Mouse (Mus musculus): ENCODE measurements at regions not wholly inside any gene's neighbourhood (a gene's known extent, or its start where the extent isn't known, plus 50 kb on each side); places are given as distances from the start of the nearest gene placed in this dataset.
A peak's percentile ranks its signal among the peaks of the same experiment; 100 is the strongest.

DNA sequence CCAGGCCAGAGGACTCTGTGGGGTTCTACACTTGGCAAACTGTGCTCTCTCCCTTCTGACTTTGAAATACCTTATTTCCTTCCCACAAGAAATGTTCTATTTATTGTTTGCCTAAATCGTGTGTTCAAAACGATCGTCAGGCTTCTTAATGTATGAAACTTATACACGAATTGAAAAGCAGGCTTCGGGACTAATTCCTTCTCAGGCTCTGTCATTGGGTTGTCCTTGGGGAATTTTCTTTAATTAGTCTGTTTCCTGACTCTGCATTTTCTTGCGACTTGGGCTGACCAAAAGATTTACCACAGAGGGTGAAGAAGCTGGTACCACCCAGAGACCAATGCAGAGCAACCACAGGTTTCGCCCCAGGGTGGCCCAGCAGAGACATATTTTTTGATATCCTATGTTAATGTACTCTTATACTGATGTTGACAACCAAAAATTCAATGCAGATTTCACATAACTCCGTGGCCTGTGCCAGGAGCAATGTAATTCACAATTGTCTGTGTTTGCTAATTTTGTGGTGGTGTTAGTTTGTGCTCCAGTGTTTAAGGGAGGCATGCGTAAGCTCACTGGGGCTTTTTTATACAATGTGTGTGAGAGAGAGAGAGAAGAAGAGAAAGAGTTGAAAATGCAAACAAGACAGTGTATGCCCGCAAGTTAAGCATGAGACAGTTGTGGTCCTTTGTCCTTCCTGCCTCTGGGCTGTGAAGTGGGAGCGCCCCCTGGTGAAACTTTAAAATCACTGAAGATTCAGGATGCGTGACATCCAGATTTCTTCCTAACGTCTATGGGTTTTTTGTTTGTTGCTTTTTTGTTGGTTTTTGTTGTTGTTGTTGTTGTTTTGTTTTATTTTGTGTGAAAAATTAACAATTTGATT lies 452.7 kb downstream of the Sox2 start:
- peak; percentile 76 to 84 for DNase-seq (ENCODE audit: low spot score in 2 of 2)

DNA sequence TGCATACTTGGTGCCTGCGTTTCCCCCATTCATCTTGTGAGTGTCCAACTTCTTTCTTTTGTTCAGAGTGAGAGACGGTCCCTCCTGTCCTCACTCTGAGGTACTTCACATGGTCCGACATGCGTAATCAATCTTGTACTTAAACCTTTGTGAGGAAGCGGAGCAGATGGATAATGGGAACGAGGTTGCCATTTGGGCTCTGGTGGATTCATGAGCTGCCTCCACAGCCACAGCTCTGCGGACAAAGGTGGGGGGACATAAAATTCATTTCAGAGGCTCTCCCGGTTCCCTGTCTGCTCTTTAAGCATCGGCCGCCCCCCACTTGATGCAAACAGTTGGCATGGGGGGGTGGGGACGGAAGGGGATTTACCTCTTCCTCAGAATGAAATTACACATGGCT lies 454.7 kb downstream of the Sox2 start:
- no peak for DNase-seq (ENCODE audit: low spot score in 2 of 2)

- no peak for DNase-seq (ENCODE audit: low spot score in 2 of 2)
Measured at GRCm38 (mm10) chr3:35106097-35106496, 455.9 kb downstream of the Sox2 start.

- no peak for DNase-seq (ENCODE audit: low spot score in 2 of 2)
Measured at GRCm38 (mm10) chr3:35133477-35133876, 483.3 kb downstream of the Sox2 start.

DNA sequence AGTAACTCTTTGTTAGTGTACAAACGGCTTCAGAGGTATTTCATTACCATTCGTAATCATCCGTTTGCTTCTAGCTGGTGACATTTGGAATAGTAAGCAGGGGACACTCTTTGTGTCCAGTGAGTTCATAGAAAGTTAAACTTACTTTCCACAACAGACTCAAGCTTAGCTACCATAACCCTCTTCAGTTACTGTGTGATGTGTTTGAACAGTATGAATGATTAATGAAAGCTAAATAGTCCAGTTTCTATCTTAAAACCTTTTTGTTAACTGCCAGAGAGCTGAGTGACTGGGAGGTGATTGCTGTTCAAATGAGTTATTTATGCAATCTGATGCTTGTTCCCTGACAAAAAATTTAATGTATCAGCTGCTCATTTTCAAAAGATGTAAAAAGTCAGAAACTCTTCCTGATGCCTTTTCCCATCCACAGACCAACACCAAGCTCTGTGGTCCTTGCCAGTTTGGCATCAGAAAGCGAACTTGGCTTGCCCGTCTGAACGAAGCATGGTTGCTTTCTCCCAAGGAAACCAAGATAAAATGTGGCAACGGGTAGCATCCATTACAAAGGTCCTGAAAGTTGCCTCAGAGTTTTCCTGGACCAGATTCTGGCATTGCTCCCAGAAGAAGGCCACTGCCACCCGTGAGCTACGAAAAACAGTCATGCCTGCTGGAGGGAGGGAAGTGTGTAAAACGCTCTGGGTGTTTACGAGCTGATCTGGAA lies 491.5 kb downstream of the Sox2 start:
- DNase-seq (ENCODE audit: low spot score in 2 of 2), result peak in 1 of 2 experiments; percentile 33

GRCm38 (mm10) chr3:35142683-35143082 lies 492.5 kb downstream of the Sox2 start:
- no peak for DNase-seq (ENCODE audit: low spot score in 2 of 2)

- no peak for DNase-seq (ENCODE audit: low spot score in 2 of 2)
Measured at GRCm38 (mm10) chr3:35145569-35145968, 495.4 kb downstream of the Sox2 start.

- DNase-seq (ENCODE audit: low spot score in 2 of 2), result no peak
Measured at GRCm38 (mm10) chr3:35146681-35147080, 496.5 kb downstream of the Sox2 start.

- DNase-seq (ENCODE audit: low spot score in 2 of 2), result peak; percentile 23 to 39
Measured at GRCm38 (mm10) chr3:35149251-35149691, 499.1 kb downstream of the Sox2 start.

GRCm38 (mm10) chr3:35152191-35152590 lies 502.0 kb downstream of the Sox2 start:
- DNase-seq (ENCODE audit: low spot score in 2 of 2), result no peak

- DNase-seq (ENCODE audit: low spot score in 2 of 2), result no peak
Measured at GRCm38 (mm10) chr3:35154266-35154665, 504.1 kb downstream of the Sox2 start.

DNA sequence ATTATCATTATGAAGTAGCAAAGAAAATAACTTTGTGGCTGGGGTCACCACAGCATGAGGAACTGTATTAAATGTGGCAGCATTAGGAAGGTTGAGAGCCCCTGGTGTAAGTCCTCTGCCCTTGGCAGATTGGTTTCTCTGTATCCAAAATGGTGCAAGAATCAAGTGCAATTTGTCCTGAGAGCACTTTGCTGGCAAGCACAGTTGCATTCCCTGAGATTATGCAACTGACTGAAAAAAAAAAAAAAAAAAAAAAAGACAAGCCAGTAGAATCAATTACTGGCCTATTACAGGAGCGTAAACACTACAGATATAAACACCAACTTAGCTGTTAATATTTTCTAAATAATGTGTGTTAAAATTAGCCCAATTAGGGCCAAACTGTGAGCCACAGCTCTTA lies 518.5 kb downstream of the Sox2 start:
- no peak for DNase-seq (ENCODE audit: low spot score in 2 of 2)

DNA sequence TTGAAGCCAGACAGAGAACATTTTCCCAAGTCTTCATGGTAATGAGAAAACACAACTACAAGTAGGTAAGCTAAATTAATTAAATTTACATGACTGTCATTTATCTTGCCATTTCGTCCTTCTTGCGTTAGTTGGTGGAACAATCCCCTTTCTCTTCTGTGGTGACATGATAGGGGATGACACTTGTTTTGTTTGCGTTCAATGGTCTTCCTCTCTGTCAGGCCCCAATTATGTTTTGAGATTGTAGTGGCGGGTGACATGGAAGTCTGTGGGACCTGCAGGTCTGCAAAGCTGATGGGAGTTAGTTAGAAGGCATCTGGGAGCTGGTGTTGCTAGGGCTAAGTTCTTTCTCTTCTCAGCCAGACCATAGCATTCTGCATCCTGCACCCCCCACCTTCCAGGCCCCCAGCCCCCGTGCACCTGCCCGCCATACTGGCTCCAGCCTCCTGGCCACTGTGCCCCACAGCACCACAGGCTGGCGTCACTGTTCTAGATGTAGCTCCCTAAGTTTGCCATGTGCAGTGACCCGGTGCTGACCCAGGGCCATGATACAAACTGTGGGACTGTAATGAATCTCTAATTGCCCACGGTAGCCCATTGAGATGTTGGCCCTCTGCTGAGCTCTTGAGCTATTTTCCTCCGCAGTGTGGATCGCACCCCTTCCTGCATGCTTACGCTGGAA lies 528.7 kb downstream of the Sox2 start:
- no peak for DNase-seq (ENCODE audit: low spot score in 2 of 2)

DNA sequence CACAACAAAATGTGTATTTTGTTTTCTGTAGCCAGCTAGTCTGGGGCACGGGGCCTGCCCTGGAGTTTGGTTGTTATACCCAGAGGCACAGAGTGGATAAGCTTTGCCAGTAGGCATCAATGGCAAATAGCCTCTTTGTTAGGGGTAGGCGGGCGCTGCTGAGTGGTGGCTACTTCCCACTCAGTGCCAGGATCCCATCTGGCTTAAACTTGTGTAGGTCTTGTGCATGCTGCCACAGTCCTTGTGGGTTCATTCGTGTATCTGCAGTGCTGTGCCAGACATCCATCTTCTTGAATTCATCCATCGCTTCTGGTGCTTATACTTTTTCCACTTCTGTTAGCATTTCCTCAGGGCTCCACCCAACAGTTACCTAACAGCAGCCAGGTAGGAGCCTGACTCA lies 545.4 kb upstream of the Atp11b start:
- DNase-seq (ENCODE audit: low spot score in 2 of 2), result no peak

DNA sequence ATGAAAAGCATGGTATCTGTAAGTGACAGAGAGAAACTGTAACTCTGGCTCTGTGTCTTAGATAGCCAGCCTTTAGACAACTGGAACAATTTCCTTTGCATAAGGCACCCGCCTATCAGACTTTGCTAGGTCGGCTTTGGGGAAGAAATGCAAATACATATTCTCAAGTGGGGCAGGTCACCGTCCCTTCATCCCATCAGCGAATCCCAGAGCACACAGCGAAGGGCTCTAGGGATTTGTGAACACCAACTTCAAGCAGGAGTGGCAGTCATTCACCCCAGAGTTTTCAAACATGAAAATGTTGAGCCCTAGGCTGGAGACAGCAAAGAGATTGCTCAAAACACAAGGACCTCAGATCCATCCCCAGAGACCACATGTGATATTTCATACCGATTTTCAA lies 534.5 kb upstream of the Atp11b start:
- DNase-seq (ENCODE audit: low spot score in 2 of 2), result no peak

DNA sequence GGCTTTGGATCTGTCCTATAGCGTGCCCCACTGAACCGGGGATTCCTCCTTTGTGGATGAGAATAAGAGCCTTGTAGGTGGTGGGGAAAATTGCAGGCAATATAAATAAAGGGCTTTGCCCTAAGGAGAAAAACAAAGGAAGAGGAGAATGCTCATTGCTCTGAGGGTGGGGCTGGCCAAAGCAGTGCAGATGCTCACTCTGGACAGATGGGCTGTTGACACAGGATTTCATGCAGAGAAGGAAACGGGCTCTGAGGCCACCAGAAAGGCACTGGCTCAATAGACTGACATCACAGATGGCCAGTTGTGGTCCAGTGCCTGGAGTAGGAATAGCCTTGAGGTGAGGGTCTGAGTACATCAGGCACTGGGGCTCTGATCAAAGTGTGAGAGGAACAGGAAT lies 532.7 kb upstream of the Atp11b start:
- no peak for DNase-seq (ENCODE audit: low spot score in 2 of 2)

DNA sequence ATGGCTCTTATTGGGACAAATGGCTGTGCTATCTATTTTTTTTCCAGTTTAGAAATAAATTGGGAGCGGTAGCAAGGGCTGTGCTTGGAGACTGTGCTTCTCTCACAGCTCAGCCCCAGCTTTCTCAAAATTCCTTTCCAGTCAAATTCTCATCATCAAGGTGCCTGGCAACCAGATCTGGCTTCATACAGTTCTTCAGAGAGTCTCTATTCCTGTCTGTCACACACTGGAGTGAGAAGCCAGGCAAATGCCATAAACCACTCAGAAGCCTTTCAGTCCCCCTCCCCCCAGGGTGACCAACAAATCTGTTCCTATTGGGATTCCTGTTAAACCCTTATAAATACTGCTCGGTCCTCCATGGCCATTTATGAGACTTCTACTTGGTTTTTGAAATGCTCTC lies 531.7 kb upstream of the Atp11b start:
- DNase-seq (ENCODE audit: low spot score in 2 of 2), result no peak

- peak; percentile 26 to 41 for DNase-seq (ENCODE audit: low spot score in 2 of 2)
Measured at GRCm38 (mm10) chr3:35225051-35225701, 528.7 kb upstream of the Atp11b start.

DNA sequence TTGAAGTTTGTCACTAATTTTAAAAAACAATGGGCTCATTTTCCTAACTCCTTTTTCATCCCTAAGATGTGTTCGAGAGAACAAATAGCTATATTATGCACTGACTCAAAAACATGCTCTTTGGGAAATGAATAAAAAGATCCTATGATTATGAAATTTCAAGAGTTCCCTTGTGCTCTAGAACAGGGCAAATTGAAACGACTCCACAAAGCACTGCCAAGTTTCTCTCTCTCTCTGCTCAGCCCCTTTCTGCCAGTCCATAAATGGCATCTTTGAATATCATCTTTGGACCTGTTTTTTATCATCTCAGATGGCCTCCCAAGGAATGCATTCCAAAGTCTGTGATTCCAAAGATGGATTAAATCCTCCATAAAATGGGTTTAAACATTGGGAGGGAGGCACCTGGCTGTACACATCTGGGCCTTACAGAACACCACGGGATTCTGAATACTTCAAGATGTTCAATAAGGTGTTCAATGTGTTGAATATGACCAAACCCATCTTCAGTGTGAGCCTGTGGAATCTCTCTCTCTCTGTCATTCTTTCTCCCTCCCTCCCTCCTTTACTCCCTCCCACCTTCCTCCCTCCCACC lies 528.0 kb upstream of the Atp11b start:
- no peak for DNase-seq (ENCODE audit: low spot score in 2 of 2)

- DNase-seq (ENCODE audit: low spot score in 2 of 2), result no peak
Measured at GRCm38 (mm10) chr3:35231158-35231928, 522.6 kb upstream of the Atp11b start.

- no peak for DNase-seq (ENCODE audit: low spot score in 2 of 2)
Measured at GRCm38 (mm10) chr3:35232487-35232886, 521.4 kb upstream of the Atp11b start.

All from right cerebral cortex, adult 2 months (tissue).